Mouse (Mus musculus) cerebellum, adult 9-11 months (tissue): ENCODE results near the gene Heatr5a.
A peak's percentile ranks its signal among the peaks of the same experiment; 100 is the strongest.

Source experiments
- DNase-seq: peaks from one replicate; pipeline ENCODE4 v3.0.0; 2022

The Heatr5a gene

DNA sequence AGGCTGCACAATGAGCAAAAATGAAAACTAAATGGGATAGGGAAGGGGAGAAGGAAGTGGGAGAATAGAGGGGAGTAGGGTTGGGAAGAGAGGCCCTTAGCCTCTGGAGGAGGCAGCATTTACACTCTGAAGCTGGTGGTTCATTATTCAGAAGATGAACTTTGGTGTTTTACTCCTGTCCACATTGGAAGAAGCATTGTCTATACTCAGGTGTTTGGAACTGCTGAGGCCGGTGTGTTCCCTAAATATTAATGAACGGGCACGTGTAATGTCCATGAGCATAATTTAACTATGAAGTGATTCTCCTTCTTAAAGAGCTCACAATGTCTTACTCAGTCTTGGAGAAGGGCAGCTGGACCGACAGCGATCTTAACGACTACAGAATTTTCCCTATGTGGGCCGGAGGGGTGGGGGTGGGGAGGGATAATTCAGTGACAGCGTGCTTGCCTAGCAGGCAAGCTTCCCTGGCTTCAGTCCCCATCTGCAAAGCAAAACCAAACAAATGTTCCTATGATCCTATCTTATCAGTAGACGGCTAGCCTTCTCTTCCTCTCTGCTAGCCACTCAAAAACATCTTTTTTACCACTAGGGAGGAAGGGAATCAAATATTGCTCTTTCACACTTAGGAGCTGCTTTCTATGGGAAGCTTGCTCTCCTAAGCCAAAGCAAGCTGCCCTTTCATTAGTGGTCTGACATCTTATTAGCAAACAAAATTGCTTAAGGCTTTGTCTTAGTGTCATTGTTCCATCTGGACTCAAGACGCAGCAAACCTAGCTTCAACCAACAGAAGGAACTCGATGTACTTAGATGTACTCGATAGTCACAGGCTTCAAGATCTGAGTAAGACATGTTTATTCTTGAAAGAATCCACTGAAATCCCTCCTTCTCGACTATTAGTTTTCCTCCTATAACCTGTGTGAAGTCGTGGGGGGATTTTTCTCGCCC lies 127.3 kb downstream of the Heatr5a start:
- DNase-seq: no peak

GRCm38 (mm10) chr12:51842081-51842864 lies 128.8 kb downstream of the Heatr5a start:
- no peak for DNase-seq

GRCm38 (mm10) chr12:51839856-51840255 lies 131.3 kb downstream of the Heatr5a start:
- no peak for DNase-seq

- no peak for DNase-seq
These were observed 135.9 kb downstream of the Heatr5a start for GRCm38 (mm10) chr12:51835219-51835618.

- DNase-seq: no peak
These were observed 139.2 kb downstream of the Heatr5a start for GRCm38 (mm10) chr12:51831931-51832330.

DNA sequence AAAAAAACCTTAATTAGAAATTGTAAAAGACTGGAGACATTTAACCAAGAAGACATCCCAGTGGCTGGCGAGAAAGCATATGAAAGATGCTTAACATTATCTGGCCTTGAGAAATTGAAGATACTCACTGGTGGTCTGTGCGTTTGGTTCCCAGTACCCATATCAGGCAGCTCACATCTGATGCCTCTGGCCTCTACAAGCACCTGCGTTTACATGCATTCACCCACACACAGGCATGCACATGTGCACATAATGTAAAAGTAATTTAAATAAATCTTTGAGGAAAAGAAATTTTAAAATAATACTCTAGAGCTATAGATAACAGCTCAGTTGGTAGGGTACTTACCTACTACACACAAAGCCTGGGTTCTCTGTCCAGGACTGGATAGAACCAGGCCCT lies 139.8 kb downstream of the Heatr5a start:
- no peak for DNase-seq

- no peak for DNase-seq
These were observed 140.4 kb downstream of the Heatr5a start for GRCm38 (mm10) chr12:51830671-51831070.

DNA sequence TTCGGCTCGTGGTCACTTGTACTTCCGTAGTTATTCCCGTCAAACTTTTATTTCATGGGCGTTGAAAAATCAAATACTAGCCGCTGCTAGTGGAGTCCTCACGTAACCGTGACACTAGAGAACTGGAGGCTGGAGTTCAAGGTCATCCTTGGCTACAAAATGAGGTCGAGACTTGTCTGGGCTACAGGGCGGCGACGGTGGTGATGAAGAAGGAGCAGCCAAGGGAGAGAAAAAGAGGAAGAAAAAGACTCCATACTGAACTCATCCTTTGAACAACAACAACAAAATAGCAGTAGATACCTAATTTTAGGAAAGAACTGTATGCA lies 141.1 kb downstream of the Heatr5a start:
- no peak for DNase-seq

- DNase-seq: peak; percentile 85
These were observed 141.6 kb downstream of the Heatr5a start, which contains the start of gene Hectd1 for GRCm38 (mm10) chr12:51829290-51830076. TSS of gene Hectd1 (minus strand) at chr12:51829536.

- no peak for DNase-seq
These were observed 142.3 kb downstream of the Heatr5a start for GRCm38 (mm10) chr12:51828716-51829289.

- DNase-seq: no peak
These were observed 143.0 kb downstream of the Heatr5a start for GRCm38 (mm10) chr12:51827958-51828650.
